Mouse (Mus musculus) olfactory bulb, adult 2 months (tissue): ENCODE data around the gene Edar. TPM values are rescaled to one million over a fixed set of nuclear protein-coding genes. Genes with fewer than 3 reads are reported as not detected.

ENCODE experiments used
- H3K27ac ChIP-seq: fragments of 200-500 bp; 2 replicates; pipeline ENCODE4 v1.5.1; 2012; ENCODE audit warnings: low read depth, low read length; ENCODE audit not compliant: insufficient read depth
- H3K4me1 ChIP-seq: fragments of 200-500 bp; 2 replicates; pipeline ENCODE4 v1.6.1; 2012; ENCODE audit warnings: low read length; ENCODE audit not compliant: control insufficient read depth, insufficient read depth
- H3K4me3 ChIP-seq: fragments of 200-500 bp; 2 replicates; pipeline ENCODE4 v1.5.1; 2012; ENCODE audit warnings: mild to moderate bottlenecking, low read depth, low read length, moderate library complexity; ENCODE audit not compliant: insufficient read depth
- CTCF ChIP-seq: fragments of 200-500 bp; IDR thresholded peaks from 2 replicates; pipeline ENCODE4 v1.5.1; 2012; ENCODE audit warnings: low read depth, mild to moderate bottlenecking, low read length, moderate library complexity; ENCODE audit not compliant: insufficient read depth
- POLR2A ChIP-seq: fragments of 200-500 bp; IDR thresholded peaks from 2 replicates; pipeline ENCODE4 v1.6.1; 2012; ENCODE audit warnings: mild to moderate bottlenecking, low read depth, low read length, moderate library complexity; ENCODE audit not compliant: insufficient read depth
- WGBS: fragments of 180-500 bp; shearing (Covaris S2); methylation state at CpG from one replicate; pipeline ENCODE4 v1.1.7; 2018; 5-methylcytosine and 5-hydroxymethylcytosine counted together
- polyA plus RNA-seq: library from polyadenylated mRNA; stranded (reverse); fragments of >200 nt; gene quantifications from 2 replicates; pipeline ENCODE4 v1.2.4, GENCODE M21; 2012; ENCODE audit warnings: low replicate concordance; ENCODE audit not compliant: missing spikeins, insufficient read depth, insufficient read length

Edar gene
- polyA plus RNA-seq, 1 experiment: not detected

DNA sequence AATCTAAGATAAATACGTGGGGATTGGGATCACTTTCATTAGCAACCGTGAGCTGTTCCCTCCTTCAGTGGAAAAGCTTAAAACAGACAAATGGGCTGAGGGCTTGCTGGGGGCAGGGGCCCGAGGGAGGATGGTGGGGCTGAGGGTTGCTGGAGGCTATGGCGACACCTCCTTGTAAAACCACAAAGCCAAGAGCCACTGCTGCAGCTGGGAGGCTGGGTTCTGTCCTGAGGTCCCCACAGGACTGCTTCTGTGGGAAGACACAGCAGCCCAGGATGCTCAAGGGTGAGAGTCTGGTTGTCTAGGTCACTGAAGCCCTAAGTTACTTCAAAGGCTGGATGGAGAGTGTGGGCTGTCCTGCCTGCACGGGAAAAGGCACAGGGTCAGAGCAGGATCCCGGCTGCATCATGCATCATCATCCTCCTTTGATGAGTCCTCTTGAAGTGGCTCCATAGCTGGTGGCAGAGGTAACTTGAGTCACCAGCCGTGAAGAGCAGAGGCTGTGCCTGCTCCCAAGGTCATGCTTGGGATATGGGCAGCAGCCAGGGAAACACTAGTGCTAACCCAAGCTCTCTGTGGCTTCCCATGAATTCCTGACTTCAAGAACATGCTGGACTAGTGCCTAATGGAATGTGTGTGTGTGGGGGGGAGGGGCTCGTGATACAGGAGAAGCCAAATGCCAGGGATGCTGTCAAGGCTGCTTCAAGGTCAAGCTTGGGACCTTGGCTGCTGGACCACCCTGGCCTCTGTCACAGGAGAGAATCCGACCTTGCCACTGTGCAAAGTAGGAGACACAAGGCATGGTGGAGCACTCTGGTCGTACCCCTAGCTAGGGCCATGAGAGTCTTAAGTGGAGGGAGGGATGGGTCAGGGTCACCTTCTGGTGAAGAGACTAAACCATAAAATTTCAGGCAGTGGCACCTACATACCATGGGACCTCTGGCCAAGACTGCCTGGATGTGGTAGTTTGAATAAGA, 22.7 kb downstream of the Edar start:
- no peak for TF ChIP-seq POLR2A
- TF ChIP-seq CTCF: no peak
- no peak overlapping the region for H3K27ac ChIP-seq
- peaks cover 12% of the 10 kb centered on the region for H3K4me1 ChIP-seq
- no peak overlapping the region for H3K4me3 ChIP-seq
- 44% methylated on average over 10 of the region's 10 CpGs for WGBS

GRCm38 (mm10) chr10:58652045-58652417, 23.4 kb downstream of the Edar start:
- 5% methylated on average over 9 of the region's 9 CpGs for WGBS
- no peak overlapping the region for H3K27ac ChIP-seq
- peaks cover 12% of the 10 kb centered on the region for H3K4me1 ChIP-seq
- TF ChIP-seq POLR2A (no peak), CTCF (no peak)
- no peak overlapping the region for H3K4me3 ChIP-seq

GRCm38 (mm10) chr10:58651270-58652042, 24.0 kb downstream of the Edar start:
- Histone ChIP-seq H3K4me3 (no peak overlapping the region), H3K27ac (no peak overlapping the region), H3K4me1 (peaks cover 12% of the 10 kb centered on the region)
- 19% methylated on average over 22 of the region's 22 CpGs for WGBS
- no peak for TF ChIP-seq CTCF
- TF ChIP-seq POLR2A: no peak

- no peak for TF ChIP-seq POLR2A
- TF ChIP-seq CTCF: no peak
- no peak overlapping the region for H3K4me3 ChIP-seq
- H3K4me1 ChIP-seq: peaks cover 16% of the 10 kb centered on the region
- H3K27ac ChIP-seq: no peak overlapping the region
- 77% methylated on average over 5 of the region's 5 CpGs for WGBS
Observed at GRCm38 (mm10) chr10:58648787-58649186, 26.7 kb downstream of the Edar start.

DNA sequence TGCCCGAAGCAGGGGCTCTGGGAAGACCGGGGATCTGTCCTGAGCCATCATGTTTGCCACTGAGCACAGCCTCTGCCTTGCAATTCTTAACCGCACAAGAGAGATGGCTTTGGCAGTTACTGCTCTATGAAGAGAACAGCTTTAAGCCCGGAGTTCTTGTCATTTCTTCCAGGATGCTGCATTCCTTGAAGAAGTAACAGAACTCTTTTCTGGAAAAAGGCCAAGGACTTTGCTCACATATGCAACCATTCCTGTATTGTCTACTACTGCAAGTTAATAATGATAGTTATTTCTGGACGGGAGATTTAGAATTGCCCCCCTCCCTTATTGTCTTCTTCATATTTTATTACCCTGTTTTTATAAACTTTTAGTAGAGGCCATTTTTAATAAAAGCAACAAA, 30.8 kb downstream of the Edar start:
- Histone ChIP-seq H3K4me1 (peaks cover 7% of the 10 kb centered on the region), H3K27ac (no peak overlapping the region), H3K4me3 (no peak overlapping the region)
- TF ChIP-seq CTCF: no peak
- TF ChIP-seq POLR2A: no peak
- WGBS: 79% methylated on average over 5 of the region's 5 CpGs

DNA sequence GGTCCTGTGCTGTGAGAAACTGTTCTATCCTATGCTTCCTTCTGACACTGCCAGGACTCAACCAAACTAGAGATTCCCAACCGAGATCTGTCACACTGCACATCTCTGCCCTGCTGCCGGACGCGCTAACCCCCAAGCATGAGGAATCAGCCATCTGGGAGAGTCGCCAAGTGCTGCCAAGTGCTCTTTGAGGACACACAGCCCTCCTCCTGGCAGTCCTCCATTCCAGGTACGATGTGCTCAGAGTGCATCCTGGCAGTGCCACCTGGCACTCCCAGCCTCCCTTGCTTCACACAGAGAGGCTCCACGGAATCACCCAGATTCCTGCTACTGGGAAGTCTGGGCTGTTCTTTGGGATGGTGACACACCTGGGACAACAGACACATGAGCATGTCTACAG, 31.3 kb downstream of the Edar start:
- no peak overlapping the region for H3K4me3 ChIP-seq
- no peak overlapping the region for H3K27ac ChIP-seq
- WGBS: 65% methylated on average over 7 of the region's 7 CpGs
- peaks cover 9% of the 10 kb centered on the region for H3K4me1 ChIP-seq
- no peak for TF ChIP-seq POLR2A
- TF ChIP-seq CTCF: no peak

- no peak for TF ChIP-seq CTCF
- TF ChIP-seq POLR2A: no peak
- no peak overlapping the region for H3K27ac ChIP-seq
- no peak overlapping the region for H3K4me3 ChIP-seq
- WGBS: 84% methylated on average over 9 of the region's 9 CpGs
- peaks cover 11% of the 10 kb centered on the region for H3K4me1 ChIP-seq
Observed at GRCm38 (mm10) chr10:58643001-58643400, 32.5 kb downstream of the Edar start.

DNA sequence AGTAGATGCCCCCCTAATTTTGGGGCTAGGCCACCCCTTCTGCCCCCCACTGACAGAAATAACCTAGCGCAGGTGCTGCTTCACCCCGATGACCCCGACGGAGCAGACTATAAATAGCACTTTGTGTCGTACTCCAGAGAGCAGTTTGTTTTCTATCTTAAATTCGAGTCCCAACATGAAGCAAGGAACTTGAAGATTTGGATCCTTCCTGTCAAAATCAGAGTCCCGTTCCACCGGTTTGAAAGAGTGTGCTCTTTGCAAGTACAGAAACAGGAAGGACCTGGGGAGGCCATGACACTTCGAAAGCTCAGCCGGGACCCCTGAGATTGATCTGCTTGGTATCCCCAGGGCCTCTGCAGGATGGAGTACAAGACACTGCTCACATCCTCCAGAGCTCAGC, 33.8 kb downstream of the Edar start:
- H3K27ac ChIP-seq: no peak overlapping the region
- 76% methylated on average over 10 of the region's 10 CpGs for WGBS
- no peak overlapping the region for H3K4me3 ChIP-seq
- peaks cover 13% of the 10 kb centered on the region for H3K4me1 ChIP-seq
- TF ChIP-seq POLR2A (no peak), CTCF (no peak)
